Mouse (Mus musculus): ENCODE measurements around the gene Mobp.

The Mobp gene

GRCm38 (mm10) chr9:120134529-120135160 is 14.9 kb upstream of the Mobp start:
- CTCF ChIA-PET: interaction anchor here (0.5 kb wide), 1 partner anchor 25 kb away, joined by 4 read pairs; no protein-coding TSS in a partner anchor

- CTCF ChIA-PET: interaction anchor here (0.6 kb wide), 1 partner anchor 434 kb away, joined by 8 read pairs; no protein-coding TSS in a partner anchor
Measured at GRCm38 (mm10) chr9:120135454-120135853, 14.1 kb upstream of the Mobp start.

- CTCF ChIA-PET: no interaction called here
Measured at GRCm38 (mm10) chr9:120140652-120141051, 8.9 kb upstream of the Mobp start.

- CTCF ChIA-PET: no interaction called here
Measured at GRCm38 (mm10) chr9:120144474-120144873, 5.0 kb upstream of the Mobp start.

GRCm38 (mm10) chr9:120151152-120151551 is 1.6 kb downstream of the Mobp start:
- CTCF ChIA-PET: no interaction called here

- CTCF ChIA-PET: no interaction called here
Measured at GRCm38 (mm10) chr9:120151906-120152399, 2.4 kb downstream of the Mobp start.

- CTCF ChIA-PET: no interaction called here
Measured at GRCm38 (mm10) chr9:120158047-120158446, 8.5 kb downstream of the Mobp start.

DNA sequence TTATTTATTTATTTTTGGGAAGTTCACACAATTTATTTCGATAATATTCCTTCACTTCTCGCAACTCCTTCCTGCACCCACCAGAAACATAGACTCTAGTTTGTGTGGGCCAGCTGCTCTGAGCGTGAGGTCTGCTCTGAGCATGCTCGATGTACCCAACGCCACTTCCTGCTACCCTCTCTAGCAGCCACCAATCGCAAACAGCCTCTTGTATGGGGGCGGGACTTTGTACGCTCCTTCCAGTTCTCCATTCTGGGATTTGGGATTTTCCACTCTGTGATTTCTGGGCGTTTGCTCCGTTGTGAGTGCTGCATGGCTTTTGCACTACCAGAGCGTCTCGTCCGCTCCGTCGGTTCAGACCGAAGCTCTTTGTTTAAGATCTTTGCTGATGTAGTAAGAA is 14.4 kb downstream of the Mobp start:
- CTCF ChIA-PET: no interaction called here

DNA sequence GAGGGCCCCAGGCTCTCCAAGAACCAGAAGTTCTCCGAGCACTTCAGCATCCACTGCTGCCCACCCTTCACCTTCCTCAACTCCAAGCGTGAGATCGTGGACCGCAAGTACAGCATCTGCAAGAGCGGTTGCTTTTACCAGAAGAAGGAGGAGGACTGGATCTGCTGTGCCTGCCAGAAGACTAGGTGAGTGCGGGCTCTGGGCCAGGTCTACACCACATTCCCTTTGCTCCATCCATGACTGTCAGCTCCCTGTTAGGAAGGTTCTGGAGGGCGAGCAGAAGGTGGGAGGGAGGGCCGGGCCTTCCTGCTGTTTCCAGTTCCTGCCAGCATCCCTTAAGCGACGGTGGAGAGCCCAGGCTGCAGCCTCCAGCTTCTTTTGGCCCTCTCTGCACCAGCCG is 18.3 kb downstream of the Mobp start:
- CTCF ChIA-PET: no interaction called here

DNA sequence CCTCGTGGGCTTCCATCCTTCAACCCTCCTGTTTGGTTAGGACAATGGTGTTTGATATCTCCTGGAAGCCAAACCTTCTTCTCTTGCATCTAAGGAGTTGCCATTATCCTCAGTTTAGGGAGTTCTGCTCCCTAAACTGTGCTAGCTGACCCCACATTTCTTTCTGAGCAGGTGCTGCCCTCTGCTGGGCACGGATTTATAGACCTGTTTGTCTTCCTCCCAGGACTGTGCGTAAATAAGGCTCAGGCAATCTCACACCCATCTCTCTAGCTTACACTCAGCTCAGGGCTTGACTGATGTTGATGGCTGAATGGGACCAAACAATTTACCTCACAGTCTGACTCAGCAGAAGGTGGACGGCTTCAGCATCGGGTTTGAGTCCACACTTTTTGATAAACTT is 21.8 kb downstream of the Mobp start:
- CTCF ChIA-PET: no interaction called here

- CTCF ChIA-PET: no interaction called here
Measured at GRCm38 (mm10) chr9:120174436-120175137, 25.1 kb downstream of the Mobp start.

- CTCF ChIA-PET: no interaction called here
Measured at GRCm38 (mm10) chr9:120178813-120179212, 29.3 kb downstream of the Mobp start.

DNA sequence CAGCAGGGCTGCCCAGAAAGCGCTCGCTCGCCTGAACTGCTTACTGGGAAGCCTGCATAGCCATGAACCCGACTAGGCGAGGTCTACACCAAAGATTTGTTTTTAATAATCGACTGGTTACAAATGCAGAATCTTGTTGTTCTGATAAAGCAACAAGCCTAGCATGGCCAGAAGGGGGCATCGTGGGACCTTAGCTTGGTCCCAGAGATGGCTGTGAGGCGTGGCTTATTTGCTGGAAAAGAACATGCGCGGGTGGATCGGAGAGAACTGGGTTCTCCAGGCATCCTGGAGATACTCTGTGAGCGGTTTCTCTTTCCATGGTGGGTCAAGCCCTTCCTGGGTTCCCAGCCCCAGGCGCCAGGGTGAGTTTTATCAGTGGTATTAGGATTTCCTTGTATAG is 35.0 kb downstream of the Mobp start:
- CTCF ChIA-PET: no interaction called here

GRCm38 (mm10) chr9:120186856-120187255 is 37.3 kb downstream of the Mobp start:
- CTCF ChIA-PET: no interaction called here

DNA sequence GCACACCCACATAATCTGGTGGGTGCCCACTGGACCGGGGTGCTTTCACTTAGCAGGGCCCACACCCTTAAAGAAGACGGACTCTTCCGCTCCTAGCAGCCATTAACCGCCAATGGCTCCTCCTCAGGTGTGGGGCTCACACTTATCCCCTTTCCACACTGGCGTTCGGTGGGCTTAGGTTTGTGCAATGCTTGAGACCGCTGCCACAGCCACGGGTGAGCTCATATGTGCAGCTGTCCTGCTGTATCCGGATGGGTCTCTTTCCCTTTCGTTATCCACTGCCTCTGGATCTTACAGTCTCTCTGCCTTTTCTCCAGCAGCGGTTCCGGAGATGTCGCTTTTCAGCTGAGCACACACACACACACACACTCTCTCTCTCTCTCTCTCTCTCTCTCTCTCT is 41.4 kb downstream of the Mobp start:
- CTCF ChIA-PET: interaction anchor here (0.7 kb wide), 2 partner anchors 28 to 63 kb away, joined by 3 to 7 read pairs; partner anchors contain the start of gene Rpsa

GRCm38 (mm10) chr9:120191362-120192098 is 42.0 kb downstream of the Mobp start:
- CTCF ChIA-PET: interaction anchor here (0.5 to 0.7 kb wide), 5 partner anchors 28 to 197 kb away, joined by 3 to 8 read pairs (median 4); partner anchors contain the start of gene Rpsa

DNA sequence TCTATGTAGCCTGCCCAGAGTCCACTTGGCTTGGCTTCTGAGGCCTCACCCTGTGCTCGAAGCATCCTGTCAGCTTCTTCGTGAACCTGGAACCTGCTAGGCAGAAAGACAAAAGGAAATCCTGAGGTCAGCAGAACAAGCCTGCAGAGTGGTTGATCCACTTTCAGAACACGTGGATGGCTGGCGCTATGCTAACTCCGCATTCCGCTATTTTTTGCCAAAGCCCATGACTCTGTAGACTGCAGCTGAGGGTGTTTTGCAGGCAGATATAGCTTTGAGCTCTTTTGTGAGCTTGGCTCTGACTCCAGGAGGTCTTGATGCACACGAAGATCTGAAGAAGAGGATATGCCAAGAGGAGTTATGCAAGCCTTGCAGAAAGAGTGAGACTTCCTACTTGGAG is 43.2 kb downstream of the Mobp start:
- CTCF ChIA-PET: no interaction called here

DNA sequence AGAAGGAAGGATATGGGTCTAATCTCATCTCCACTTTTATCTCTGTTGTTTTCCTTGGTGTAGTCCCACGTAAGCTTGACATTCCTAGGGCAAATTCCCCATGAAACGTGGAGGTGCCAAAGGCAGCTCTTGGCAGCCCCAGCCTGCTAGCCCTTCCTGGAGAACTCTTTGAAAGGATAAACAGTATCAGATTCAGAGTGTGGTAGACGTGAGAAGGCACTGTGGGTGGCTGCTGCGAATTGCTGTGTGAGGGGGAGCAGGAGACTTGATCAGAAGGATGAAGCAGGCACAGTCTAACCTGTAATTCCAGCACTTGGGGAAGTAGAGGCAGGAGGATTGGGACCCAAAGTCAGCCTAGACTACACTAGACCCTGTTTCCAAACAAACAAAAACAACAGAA is 51.4 kb downstream of the Mobp start:
- CTCF ChIA-PET: no interaction called here

GRCm38 (mm10) chr9:120201743-120202142 is 52.2 kb downstream of the Mobp start:
- CTCF ChIA-PET: interaction anchor here (0.5 kb wide), 1 partner anchor 313 kb away, joined by 5 read pairs; no protein-coding TSS in a partner anchor

DNA sequence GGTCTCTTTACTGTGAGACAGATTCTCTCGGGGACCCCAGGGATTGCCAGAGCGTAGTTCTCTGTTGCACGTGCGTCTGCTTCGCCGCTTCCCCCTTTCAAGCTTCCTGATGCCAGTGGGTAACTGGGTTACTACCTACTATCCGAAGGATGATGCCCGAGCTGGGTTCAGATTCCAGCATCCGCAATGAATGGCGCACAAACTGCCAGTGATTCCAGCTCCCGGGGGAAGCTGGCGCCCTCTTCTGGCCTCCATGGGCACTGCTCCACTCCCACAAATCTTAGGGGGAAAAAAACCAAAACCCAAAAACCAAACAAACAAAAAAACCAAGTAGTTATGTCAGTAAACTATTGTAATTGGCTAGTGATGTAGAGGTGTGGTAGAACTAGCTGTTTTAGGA is 53.2 kb downstream of the Mobp start:
- CTCF ChIA-PET: no interaction called here

- CTCF ChIA-PET: no interaction called here
Measured at GRCm38 (mm10) chr9:120203936-120204335, 54.4 kb downstream of the Mobp start.

GRCm38 (mm10) chr9:120206897-120207296 is 57.4 kb downstream of the Mobp start:
- CTCF ChIA-PET: no interaction called here

DNA sequence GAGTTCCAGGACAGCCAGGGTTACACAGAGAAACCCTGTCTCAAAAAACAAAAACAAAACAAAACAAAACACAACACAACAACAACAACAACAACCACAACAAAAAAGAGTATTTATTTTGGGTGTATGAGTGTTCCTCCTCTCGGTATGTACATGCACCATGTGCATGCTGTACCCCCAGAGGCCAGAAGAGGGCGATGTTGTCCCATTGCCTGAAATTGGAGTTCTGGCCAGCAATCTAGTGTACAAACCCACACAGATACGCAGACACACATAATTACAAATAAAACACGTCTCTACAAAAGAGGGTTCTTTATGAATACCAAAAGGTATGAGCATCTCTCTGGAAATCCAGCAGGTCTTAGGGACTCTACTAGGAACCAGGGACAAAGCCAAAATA is 60.6 kb downstream of the Mobp start:
- CTCF ChIA-PET: no interaction called here

Measured in spleen, embryonic (tissue).